Mouse (Mus musculus) intestine, embryonic 15.5 days (tissue): Measurements from ENCODE around the gene Nrde2. TPM values are rescaled to one million over a fixed set of nuclear protein-coding genes. Genes with fewer than 3 reads are reported as not detected.

Experiments used
- ATAC-seq: fragments of 200-750 bp; cut with Nextera tagmentation; 2 replicates; pipeline ENCODE4 v1.8.0; 2017; ENCODE audit warnings: moderate TSS enrichment, moderate library complexity
- H3K27ac ChIP-seq: fragments of 300-500 bp; sonication (generic); 2 replicates; pipeline ENCODE4 v1.5.1; 2015; ENCODE audit warnings: mild to moderate bottlenecking, inconsistent platforms
- H3K27me3 ChIP-seq: fragments of 300-500 bp; sonication (generic); replicated peaks from 2 replicates; pipeline ENCODE4 v1.6.1; 2015; ENCODE audit warnings: inconsistent platforms
- H3K36me3 ChIP-seq: fragments of 300-500 bp; sonication (generic); 2 replicates; pipeline ENCODE4 v1.6.1; 2015; ENCODE audit warnings: inconsistent platforms
- H3K4me1 ChIP-seq: fragments of 300-500 bp; sonication (generic); replicated peaks from 2 replicates; pipeline ENCODE4 v1.6.1; 2015; ENCODE audit warnings: inconsistent platforms
- H3K4me2 ChIP-seq: fragments of 300-500 bp; sonication (generic); replicated peaks from 2 replicates; pipeline ENCODE4 v1.6.1; 2015; ENCODE audit warnings: mild to moderate bottlenecking, inconsistent platforms
- H3K4me3 ChIP-seq: fragments of 300-500 bp; sonication (generic); replicated peaks from 2 replicates; pipeline ENCODE4 v1.5.1; 2015; ENCODE audit warnings: inconsistent platforms
- H3K9ac ChIP-seq: fragments of 300-500 bp; sonication (generic); 2 replicates; pipeline ENCODE4 v1.6.1; 2015; ENCODE audit warnings: inconsistent platforms
- H3K9me3 ChIP-seq: fragments of 300-500 bp; sonication (generic); 2 replicates; pipeline ENCODE4 v1.6.1; 2016; ENCODE audit warnings: inconsistent platforms
- WGBS: fragments of 180-500 bp; shearing (Covaris S2); methylation state at CpG from one replicate; pipeline ENCODE4 v1.1.7; 2015; 5-methylcytosine and 5-hydroxymethylcytosine counted together
- polyA plus RNA-seq: library from polyadenylated mRNA; unstranded; fragments of >200 nt; fragmentation: Nextera tagmentation; extraction: Ambion mirVana; gene quantifications from 2 replicates; pipeline ENCODE4 v1.2.1, GENCODE M21; 2015

Gene Nrde2
- polyA plus RNA-seq, 1 experiment from 2014 or later, result 12.1 TPM

- H3K4me1 ChIP-seq, result peaks cover 12% of the 10 kb centered on the region
- no peaks in the 10 kb centered on the region for H3K9me3 ChIP-seq
- no peak overlapping the region for H3K27ac ChIP-seq
- no peak for ATAC-seq
- no peaks in the 10 kb centered on the region for H3K36me3 ChIP-seq
- H3K9ac ChIP-seq, result no peak overlapping the region
- 53% methylated on average over 4 of the region's 4 CpGs for WGBS
- no peaks in the 10 kb centered on the region for H3K27me3 ChIP-seq
- no peak overlapping the region for H3K4me3 ChIP-seq
- H3K4me2 ChIP-seq, result no peak overlapping the region
Measured at GRCm38 (mm10) chr12:100107436-100107835, 52.0 kb downstream of the Nrde2 start.

- Histone ChIP-seq H3K4me2 (no peak overlapping the region), H3K4me3 (no peak overlapping the region), H3K27me3 (no peaks in the 10 kb centered on the region), H3K9me3 (no peaks in the 10 kb centered on the region), H3K36me3 (no peaks in the 10 kb centered on the region), H3K9ac (no peak overlapping the region), H3K27ac (no peak overlapping the region), H3K4me1 (peaks cover 9% of the 10 kb centered on the region)
- ATAC-seq, result peak; percentile 73
- 10% methylated on average over 20 of the region's 20 CpGs for WGBS
Measured at GRCm38 (mm10) chr12:100106275-100106895, 53.1 kb downstream of the Nrde2 start.

GRCm38 (mm10) chr12:100104530-100104929 lies 54.9 kb downstream of the Nrde2 start:
- no peaks in the 10 kb centered on the region for H3K27me3 ChIP-seq
- no peak overlapping the region for H3K27ac ChIP-seq
- H3K9me3 ChIP-seq, result no peaks in the 10 kb centered on the region
- 86% methylated on average over 5 of the region's 5 CpGs for WGBS
- peaks cover 2% of the 10 kb centered on the region; the same call in 1 of the 2 replicates for H3K4me1 ChIP-seq
- no peak overlapping the region for H3K4me3 ChIP-seq
- no peak overlapping the region for H3K4me2 ChIP-seq
- no peaks in the 10 kb centered on the region for H3K36me3 ChIP-seq
- ATAC-seq, result no peak
- no peak overlapping the region for H3K9ac ChIP-seq

- Histone ChIP-seq H3K27me3 (no peaks in the 10 kb centered on the region), H3K9me3 (no peaks in the 10 kb centered on the region), H3K4me2 (no peak overlapping the region), H3K4me1 (peaks cover 2% of the 10 kb centered on the region; the same call in 1 of the 2 replicates), H3K36me3 (no peaks in the 10 kb centered on the region), H3K27ac (no peak overlapping the region), H3K4me3 (no peak overlapping the region), H3K9ac (no peak overlapping the region)
- no peak for ATAC-seq
- 72% methylated on average over 3 of the region's 3 CpGs for WGBS
Measured at GRCm38 (mm10) chr12:100101651-100102050, 57.8 kb downstream of the Nrde2 start.

- Histone ChIP-seq H3K4me2 (no peak overlapping the region), H3K27ac (no peak overlapping the region), H3K27me3 (no peaks in the 10 kb centered on the region), H3K4me1 (no peaks in the 10 kb centered on the region), H3K9ac (no peak overlapping the region), H3K36me3 (no peaks in the 10 kb centered on the region), H3K4me3 (no peak overlapping the region), H3K9me3 (no peaks in the 10 kb centered on the region)
- ATAC-seq, result no peak
- 61% methylated on average over 3 of the region's 3 CpGs for WGBS
Measured at GRCm38 (mm10) chr12:100100707-100101030, 58.8 kb downstream of the Nrde2 start.

- no peak overlapping the region for H3K4me3 ChIP-seq
- peak; percentile 20; the same call in 1 of the 2 replicates for ATAC-seq
- no peaks in the 10 kb centered on the region for H3K27me3 ChIP-seq
- H3K4me1 ChIP-seq, result no peaks in the 10 kb centered on the region
- no peak overlapping the region for H3K9ac ChIP-seq
- H3K36me3 ChIP-seq, result no peaks in the 10 kb centered on the region
- 50% methylated on average over 3 of the region's 3 CpGs for WGBS
- no peak overlapping the region for H3K4me2 ChIP-seq
- H3K27ac ChIP-seq, result no peak overlapping the region
- no peaks in the 10 kb centered on the region for H3K9me3 ChIP-seq
Measured at GRCm38 (mm10) chr12:100099971-100100706, 59.3 kb downstream of the Nrde2 start.

GRCm38 (mm10) chr12:100093046-100093445 lies 66.4 kb downstream of the Nrde2 start:
- no peaks in the 10 kb centered on the region for H3K9me3 ChIP-seq

GRCm38 (mm10) chr12:100090750-100091149 lies 68.7 kb downstream of the Nrde2 start:
- Histone ChIP-seq H3K36me3 (no peaks in the 10 kb centered on the region), H3K4me1 (no peaks in the 10 kb centered on the region), H3K27ac (no peak overlapping the region), H3K27me3 (no peaks in the 10 kb centered on the region), H3K9ac (no peak overlapping the region), H3K9me3 (no peaks in the 10 kb centered on the region), H3K4me3 (no peak overlapping the region), H3K4me2 (no peak overlapping the region)
- 83% methylated on average over 4 of the region's 4 CpGs for WGBS
- ATAC-seq, result no peak

More at GRCm38 (mm10) chr12:100093046-100093445, 66.4 kb downstream of the Nrde2 start:
- Histone ChIP-seq H3K36me3 (no peaks in the 10 kb centered on the region), H3K27me3 (no peaks in the 10 kb centered on the region), H3K9ac (no peak overlapping the region), H3K4me1 (no peaks in the 10 kb centered on the region), H3K27ac (no peak overlapping the region), H3K4me2 (no peak overlapping the region), H3K4me3 (no peak overlapping the region)
- no peak for ATAC-seq
- WGBS, result 77% methylated on average over 11 of the region's 11 CpGs

GRCm38 (mm10) chr12:100089265-100089664 lies 70.2 kb downstream of the Nrde2 start:
- H3K36me3 ChIP-seq, result no peaks in the 10 kb centered on the region
- no peaks in the 10 kb centered on the region for H3K27me3 ChIP-seq
- H3K4me2 ChIP-seq, result no peak overlapping the region
- no peak for ATAC-seq
- H3K4me3 ChIP-seq, result no peak overlapping the region
- H3K9me3 ChIP-seq, result no peaks in the 10 kb centered on the region
- no peak overlapping the region for H3K27ac ChIP-seq
- no peak overlapping the region for H3K9ac ChIP-seq
- no peaks in the 10 kb centered on the region for H3K4me1 ChIP-seq
- WGBS, result 84% methylated on average over 5 of the region's 5 CpGs

GRCm38 (mm10) chr12:100088026-100088425 lies 71.4 kb downstream of the Nrde2 start:
- Histone ChIP-seq H3K27me3 (no peaks in the 10 kb centered on the region), H3K27ac (no peak overlapping the region), H3K4me3 (no peak overlapping the region), H3K36me3 (no peaks in the 10 kb centered on the region), H3K4me2 (no peak overlapping the region), H3K9ac (no peak overlapping the region), H3K9me3 (no peaks in the 10 kb centered on the region), H3K4me1 (no peaks in the 10 kb centered on the region)
- WGBS, result 89% methylated on average over 3 of the region's 3 CpGs
- no peak for ATAC-seq

GRCm38 (mm10) chr12:100079636-100080286 lies 79.7 kb downstream of the Nrde2 start:
- Histone ChIP-seq H3K4me3 (no peak overlapping the region), H3K9ac (no peak overlapping the region), H3K4me1 (no peaks in the 10 kb centered on the region), H3K36me3 (no peaks in the 10 kb centered on the region), H3K27me3 (no peaks in the 10 kb centered on the region), H3K27ac (no peak overlapping the region), H3K9me3 (no peaks in the 10 kb centered on the region), H3K4me2 (no peak overlapping the region)
- no peak for ATAC-seq
- WGBS, result 79% methylated on average over 8 of the region's 8 CpGs

- H3K4me2 ChIP-seq, result no peak overlapping the region
- H3K36me3 ChIP-seq, result no peaks in the 10 kb centered on the region
- H3K4me1 ChIP-seq, result no peaks in the 10 kb centered on the region
- no peaks in the 10 kb centered on the region for H3K27me3 ChIP-seq
- ATAC-seq, result no peak
- H3K27ac ChIP-seq, result no peak overlapping the region
- no peak overlapping the region for H3K4me3 ChIP-seq
- 54% methylated on average over 4 of the region's 4 CpGs for WGBS
- H3K9ac ChIP-seq, result no peak overlapping the region
- H3K9me3 ChIP-seq, result no peaks in the 10 kb centered on the region
Measured at GRCm38 (mm10) chr12:100075715-100076114, 83.7 kb downstream of the Nrde2 start.
